Mouse (Mus musculus) adipocyte (in vitro differentiated cells): ENCODE measurements at regions not wholly inside any gene's neighbourhood (a gene's known extent, or its start where the extent isn't known, plus 50 kb on each side); places are given as distances from the start of the nearest gene placed in this dataset.

Experiments used
- DNase-seq: peaks from one replicate; pipeline ENCODE4 v3.0.0-alpha.2; 2016; ENCODE audit warnings: low spot score

DNA sequence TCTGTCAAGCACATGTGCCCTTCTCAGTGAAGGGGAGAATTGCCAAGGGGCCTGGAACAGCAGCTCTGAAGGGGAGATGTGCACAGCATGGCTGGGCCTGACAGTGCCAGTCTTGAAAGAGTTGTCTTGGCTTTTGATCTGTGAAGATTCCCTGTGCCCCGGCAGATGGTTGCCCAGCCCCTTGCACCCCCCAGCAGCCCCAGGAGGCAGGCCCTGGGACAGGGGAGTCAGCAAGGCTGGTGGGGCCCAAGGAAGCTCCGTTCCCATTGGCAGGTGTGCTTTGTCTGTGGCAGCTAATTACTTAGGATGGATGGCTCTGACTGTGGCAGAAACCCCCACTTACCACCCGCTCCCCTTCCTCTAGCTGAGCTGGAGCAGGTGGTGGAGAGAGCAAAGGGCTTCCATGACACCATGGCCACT is 58.6 kb downstream of the Tspan17 start:
- DNase-seq = no peak

DNA sequence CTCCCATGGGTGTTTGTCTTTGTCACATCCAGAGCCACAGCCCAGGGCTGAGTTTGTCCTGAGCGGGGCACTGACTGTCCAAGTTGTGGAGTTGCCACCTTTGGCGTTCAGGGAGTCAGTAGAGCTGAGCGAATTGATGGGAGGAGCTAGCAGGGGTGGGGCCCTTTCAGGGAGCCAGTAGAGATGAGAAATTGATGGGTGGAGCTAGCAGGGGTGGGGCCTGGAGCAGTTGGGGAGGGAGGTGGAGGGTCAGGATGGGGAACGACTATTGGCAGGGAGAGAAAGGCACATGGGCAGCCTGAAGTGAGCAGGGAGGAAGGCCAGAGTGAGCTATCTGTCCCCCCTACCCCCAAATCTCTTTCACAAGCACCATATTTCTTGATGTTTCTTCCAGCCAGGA is 62.0 kb downstream of the Tspan17 start:
- no peak for DNase-seq

DNA sequence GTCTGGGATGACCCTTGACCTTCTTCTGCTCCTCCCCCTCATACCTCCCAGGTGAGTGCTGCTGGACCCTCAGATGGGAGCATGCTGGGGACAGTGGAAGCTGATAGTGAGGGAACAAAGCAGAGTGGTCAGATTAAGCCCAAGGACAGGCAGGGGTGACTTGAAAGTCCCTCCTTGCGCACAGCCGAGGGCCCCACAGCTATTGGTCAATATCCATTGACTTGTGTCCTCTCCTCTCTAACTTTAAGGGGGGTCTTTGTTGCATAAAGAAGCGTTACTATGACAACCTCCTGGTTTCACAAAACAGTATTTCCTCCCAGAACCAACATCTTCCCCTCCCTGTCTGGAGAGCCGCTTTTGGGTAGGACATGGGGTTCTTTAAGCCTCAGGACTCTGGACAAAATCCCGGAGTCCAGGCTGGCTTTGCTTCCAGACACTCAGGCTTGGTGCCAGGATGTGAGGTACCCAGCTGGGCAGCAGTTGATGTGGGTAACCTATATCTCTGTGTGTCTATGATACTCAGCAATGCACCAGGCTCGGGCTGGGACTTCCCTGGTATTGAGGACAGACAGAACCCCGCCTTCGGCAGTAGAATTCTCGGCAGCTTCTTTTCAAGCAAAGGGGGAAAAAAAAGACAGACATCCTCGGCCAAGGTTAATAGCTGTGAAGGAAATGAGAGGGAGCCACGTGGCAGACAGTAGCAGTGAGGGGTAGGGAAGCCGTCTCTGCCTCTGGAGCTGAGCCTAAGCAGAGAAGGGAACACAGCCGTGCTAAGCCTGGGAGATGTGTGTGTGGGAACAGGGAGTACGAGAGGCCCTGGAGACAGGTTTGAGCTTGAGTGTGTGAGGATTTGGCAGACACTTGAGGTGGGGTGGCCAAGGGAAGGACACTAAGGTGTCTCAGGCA is 66.4 kb downstream of the Tspan17 start:
- peak; percentile 3 for DNase-seq

DNA sequence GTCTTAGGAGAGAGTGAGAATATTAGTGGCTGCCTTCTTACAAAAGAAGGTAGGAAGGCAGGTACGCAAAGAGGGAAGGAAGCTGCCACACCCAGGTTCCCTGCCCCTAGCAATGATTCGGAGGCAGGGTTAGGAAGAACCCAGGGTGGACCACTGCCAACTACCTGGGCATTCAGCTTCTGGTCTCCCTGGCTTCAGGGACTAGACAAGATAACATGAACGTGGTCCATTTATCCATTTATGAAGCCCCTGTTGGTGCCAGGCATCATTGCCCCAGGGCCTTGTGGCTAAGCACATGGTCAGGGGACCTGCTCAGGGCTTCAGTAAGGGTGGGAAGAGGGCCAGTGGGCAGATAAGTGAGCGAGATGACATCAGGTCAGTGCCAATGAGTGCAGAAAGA is 73.8 kb downstream of the Tspan17 start:
- no peak for DNase-seq

DNA sequence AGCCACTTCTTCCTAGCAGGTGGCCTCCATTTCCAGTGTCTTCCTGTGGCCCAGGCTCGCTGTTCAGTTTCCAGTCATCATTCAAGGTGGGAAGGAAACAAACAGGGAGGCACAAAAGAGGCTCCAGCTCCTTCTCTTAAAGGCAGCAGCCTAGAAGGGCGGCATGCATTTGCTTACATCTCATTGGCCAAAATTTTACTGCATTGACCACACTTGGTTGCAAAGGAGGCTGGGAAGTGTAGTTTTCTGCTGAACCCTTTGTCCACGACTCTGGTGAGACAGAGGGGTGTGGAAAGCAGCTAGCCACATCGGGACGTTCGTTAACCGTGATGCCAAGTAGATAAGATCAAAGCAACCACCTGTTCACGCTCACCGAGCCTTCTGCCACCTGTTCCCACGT is 74.9 kb downstream of the Tspan17 start:
- DNase-seq = no peak

DNA sequence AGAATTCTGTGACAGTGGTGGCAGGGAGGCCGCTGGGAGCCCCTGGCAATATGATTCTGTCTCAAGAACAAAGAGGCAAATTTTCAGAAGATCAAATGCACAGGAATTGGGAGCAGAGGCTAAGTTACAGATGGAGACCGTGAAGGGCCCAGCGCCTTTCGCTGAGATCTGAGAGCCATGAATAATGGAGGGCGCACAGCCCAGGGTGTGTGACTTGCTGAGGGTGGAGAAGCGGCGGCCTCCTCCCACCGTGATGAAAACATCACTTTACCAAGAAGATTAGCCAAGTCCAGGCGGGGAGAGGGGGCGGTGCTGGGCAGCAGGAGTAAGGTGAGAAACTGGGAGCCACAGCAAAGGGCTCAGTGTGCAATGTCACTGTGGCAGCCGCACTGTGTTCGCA is 77.2 kb upstream of the Unc5a start:
- DNase-seq = no peak

DNA sequence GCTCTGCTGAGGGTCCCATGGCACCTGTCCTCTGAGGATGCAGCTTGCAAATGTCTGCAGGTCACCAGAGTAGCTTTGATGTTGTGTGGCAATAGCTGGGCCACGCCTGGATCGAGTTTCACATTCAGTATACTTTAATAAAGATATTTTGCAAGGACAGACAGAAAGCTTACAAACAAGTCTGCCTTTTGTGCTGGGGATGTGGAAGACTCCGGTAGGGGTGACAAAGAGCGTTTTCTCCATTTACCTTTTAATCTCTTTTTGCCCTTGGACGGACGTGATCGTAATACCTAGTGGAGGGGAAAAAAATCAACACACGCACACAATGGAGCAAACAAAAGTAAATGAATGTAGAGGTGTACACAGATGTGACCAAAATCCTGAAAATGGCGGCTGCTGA is 75.3 kb upstream of the Unc5a start:
- DNase-seq = no peak

DNA sequence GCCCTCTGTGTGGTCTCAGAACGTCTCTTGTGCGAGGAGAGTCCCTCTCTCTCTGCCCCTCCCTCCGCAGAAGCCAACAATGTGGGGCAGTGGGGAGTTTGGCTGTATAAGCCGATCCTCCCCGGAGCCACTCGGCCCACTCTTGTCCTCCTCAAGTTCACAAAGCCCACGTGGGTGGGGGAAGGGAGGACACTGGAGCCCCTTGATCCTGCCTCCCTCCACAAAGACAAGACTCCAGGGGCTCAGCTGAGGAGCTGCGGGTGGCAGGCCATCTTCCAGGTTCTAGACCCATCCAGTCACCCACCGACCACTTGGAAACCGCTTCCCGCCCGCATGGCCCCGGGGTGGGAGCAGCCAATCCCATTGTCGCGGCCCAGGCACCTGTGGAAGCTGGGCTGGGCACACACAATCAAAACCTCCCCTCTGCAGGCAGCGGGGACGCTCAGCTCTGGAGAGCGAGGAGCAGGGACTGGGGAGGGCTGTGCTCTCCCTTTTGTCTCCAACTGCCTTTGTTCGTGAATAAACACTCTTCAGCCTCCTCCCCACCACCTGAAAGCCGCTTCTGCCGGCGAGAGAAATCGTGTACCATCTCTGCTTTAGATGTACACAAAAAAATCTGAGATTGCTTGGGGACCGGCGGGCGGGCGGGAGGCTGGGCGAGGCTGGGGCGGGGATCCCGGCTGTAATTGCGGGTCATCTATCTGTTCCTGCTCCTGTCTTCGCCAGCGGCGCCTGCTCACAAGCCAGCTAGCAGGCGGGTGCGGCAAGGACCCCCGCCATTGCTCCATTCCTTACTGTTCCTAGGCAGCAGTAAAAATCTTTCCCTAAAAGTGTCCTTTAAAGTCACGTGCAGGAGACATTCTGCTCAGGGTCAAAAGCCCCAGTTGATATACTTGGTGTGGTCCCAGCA is 74.7 kb upstream of the Unc5a start:
- DNase-seq = no peak

DNA sequence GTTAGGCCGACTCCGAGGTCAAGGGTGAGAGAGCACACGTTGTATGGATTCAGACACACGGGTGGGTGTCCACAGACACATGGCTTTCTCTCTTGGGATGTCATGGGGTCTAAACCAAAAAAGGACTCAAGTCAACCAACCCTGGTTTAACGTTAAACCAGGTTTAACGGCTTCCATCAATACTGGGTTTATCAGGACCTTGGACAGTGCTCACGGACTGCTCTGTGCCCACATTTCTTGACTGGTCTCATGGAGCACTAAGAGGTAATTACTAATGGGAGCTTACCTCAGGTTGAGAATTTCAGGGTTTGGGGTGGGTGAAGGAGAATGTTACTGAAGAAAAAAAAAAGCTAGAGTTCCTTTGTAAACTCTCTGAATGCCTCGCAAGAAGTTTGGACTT is 72.7 kb upstream of the Unc5a start:
- DNase-seq = peak; percentile 31

DNA sequence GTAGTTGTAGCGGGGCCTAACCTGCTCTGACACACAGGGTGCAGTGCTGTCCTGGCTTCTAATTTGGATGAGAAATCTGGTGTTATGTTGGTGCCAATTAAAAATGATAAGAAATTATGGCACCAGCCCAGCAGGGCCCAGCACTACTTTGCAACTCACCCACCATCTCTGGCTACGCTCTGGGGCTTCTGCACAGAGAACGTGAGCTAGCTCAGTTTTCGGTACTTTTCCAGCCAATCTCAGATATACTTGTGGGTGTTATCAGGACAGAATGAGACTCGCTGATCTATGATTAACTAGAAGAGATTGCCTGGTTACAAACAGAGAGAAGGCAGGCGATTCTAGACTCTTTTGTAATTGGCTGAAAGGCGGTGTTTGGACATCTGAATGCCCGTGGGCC is 71.6 kb upstream of the Unc5a start:
- no peak for DNase-seq

DNA sequence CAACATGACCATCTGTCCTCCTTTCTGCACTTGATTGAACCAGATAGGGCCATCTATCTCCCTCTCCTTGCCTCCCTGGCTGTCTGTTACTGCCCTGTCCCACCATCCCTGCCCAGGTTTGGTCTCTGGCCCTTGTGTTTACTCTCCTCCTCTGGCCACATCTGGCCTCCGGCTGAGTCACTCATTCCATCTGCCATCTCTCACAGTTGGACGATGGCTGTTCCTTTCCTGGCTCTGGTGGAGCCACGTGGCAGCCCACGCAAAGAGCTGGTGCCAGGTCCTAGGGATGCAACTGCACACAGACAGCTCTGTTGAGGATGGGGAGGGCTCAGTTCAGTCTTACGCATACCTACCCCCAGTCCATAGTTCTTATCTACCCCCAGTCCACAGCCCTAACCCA is 69.9 kb upstream of the Unc5a start:
- DNase-seq = no peak

DNA sequence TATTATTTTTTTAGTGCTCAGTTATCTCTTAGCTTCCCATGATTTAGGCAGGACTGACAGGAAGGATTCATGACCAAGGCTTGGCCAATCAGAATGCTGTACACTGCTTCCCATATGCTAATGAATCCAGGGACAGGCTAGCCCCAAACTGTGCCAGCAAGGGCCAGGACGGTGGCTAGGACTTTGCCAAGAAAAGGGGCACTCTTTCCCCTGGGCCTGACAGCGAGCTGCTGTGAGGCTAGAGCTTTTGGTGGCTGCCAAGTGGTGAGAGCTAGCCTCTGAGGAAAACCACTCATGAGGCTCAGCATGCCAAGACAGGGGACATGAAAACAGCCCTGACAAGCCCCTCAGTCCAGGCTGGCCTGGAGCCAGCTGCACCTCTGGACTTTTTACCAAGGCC is 69.0 kb upstream of the Unc5a start:
- no peak for DNase-seq

DNA sequence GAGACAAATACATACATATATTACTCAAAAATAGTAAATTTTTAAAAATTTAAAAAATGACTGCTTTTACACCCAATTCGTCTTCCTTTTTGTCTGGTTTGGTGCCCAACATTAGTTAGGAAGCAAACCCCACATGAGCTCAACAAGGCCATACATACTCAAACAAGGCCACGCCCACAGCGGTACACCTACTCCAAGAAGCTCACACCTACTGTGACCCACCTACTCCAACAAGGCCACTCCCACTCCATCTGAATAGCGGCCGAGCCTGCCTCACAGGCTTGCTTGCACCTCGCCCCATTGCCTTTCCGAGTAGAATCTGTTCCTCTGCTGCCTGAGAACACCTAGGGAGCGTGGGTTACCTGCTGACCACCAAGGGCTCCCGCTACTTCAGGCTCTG is 66.4 kb upstream of the Unc5a start:
- no peak for DNase-seq

DNA sequence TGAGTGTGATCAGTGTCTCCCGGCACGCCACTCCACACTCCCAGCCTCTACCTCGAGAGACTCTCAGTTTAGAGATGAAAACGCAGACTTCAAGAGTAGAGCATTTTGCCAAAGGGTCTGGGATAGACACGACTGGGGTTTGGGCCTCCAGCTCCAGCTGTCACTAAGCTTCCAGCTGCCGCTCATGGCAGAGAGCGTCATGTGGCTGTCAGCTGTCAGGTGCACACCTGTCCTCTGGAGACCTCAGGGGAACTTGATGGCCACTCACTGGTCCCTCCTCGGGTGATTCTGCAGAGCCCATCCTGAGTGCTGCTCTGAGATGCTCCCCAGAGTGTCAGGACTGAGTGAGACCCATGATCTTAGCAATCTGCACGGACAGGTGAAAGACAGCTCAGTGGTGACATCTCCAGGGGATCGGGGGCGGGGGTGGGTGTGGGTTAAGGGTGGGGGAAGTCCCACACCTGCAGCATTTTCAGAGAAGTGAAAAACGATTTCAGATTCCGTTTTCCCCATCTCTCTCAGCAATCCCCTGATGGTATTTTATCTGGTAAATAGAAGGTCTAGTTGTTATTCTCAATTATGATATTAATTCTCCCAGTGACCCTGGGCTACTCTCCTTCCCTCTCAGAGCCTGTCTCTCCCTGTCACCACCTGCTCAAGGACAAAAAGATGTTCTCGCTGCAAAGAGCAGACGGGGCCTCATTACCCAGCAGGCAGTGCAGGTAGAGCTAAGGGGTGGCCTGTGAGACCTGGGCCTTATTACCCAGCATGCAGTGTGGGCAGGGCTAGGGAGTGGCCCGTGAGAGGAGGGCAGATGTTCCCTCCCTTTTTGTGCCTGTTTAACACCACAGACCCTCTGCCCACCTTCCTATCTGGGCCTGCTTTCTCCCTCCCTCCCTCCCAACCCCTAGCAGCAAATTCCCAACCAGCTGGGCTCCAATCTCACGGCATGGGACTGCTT is 65.2 kb upstream of the Unc5a start:
- no peak for DNase-seq

DNA sequence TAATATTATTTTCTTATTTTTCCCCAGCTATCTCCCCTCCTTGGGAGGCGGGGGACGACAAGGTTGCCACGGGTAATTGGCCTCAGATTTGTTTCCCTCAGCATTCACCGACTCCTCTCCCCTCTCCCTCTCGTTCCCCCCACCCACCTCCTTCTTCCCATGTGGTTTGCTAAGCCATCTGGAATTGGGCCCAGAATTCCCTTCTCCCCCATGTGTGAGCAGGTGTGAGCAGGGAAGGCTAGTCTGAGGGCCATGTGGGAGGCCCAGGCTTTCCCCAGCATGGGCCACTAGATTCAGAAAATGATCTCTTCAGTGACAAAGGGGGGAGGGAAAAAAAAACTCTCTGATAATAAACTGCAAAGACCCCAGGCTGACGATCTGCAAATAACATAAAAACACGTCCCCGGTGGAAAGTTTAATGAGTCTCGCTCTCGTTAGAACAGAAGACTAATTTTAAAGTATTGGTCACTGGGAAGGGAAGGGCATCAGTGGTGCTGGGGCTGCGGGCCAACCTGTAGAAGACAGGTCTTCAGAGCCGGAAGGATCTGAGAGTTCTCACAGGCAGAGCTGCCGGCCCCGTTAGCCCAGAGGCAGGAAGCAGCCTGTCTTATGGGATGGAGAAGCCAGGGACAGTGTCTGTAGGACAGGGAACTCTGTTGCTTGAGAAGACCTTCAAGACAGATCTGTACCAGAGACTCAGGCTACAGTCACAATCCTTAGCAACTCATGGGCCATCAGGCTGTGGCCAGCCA is 64.3 kb upstream of the Unc5a start:
- no peak for DNase-seq

DNA sequence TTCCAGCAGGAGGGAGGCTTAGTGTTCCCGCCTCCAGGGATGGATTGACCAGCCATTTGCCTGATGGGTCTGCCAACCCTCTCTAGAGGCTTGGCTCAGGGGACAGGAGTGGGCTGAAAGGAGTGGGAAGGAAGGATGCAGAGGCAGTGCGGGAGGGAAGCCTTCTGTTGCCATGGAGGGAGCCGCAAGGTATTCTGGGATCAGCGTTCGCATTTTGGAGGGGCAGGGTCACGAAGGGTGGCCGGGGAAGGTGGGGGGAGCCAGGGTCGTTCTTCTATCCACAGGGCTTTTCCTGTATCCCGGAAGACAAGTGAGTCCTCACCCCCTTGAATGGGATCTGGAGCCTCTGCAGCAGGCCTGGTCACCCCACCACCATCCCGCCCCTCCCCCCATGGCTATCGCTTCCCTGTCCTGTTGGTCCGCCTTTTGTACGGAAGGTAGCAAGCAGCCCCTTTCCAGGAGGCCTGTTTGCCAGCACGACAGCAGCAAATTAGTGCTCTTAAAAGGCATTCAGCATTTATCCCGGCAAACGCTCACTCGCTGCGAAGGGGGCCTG is 61.8 kb upstream of the Unc5a start:
- DNase-seq = no peak

DNA sequence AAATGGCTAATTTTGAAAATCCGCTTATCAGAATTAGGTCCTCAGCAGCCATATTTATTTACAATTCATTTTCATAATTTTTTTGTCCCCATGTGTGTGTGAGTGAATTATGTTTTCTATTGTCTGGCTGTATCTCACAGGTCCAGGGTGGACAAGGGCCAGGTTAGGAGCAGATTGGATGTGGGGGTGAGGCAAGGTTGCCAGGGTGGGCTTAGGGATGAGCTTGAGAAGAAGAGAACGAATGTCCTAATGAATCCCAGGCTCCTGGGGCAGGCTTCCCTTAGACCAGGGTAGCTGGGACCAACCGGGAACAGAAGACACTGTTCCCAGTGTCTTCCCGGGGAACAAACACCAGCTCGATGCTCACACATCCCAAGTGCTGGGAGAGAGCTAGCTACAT is 61.2 kb upstream of the Unc5a start:
- DNase-seq = no peak

DNA sequence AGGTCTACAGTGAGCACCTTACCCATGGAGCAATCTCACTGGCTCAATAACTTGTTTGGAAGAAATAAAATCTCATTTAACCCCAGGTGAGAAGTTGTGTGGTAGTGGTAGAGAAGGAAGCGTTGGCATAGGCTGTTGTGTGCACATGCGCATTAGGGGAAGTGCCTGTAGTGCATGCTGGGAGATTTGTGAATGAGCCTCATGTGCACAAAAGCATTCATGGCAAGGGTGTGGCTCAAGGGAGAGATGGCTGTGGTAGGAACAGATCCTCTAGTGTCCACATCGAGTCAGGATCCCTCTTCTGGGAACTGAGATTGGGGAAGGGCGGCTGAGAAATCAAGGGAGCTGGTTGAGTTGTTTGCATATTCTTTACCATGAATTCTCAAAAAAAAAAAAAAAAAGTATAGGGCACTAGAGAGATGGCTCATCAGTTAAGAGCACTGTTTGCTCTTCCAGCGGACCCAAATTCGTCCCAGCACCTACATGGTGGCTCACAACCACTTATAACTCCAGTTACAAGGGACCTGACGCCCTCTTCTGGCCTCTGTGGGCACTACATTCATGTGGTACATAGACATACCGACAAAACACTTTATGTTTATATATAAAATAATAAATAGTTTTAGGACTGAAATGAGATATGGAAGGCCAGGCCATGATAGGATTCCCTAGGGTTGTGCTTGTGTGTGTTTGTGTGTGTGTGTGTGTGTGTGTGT is 59.4 kb upstream of the Unc5a start:
- DNase-seq = no peak

DNA sequence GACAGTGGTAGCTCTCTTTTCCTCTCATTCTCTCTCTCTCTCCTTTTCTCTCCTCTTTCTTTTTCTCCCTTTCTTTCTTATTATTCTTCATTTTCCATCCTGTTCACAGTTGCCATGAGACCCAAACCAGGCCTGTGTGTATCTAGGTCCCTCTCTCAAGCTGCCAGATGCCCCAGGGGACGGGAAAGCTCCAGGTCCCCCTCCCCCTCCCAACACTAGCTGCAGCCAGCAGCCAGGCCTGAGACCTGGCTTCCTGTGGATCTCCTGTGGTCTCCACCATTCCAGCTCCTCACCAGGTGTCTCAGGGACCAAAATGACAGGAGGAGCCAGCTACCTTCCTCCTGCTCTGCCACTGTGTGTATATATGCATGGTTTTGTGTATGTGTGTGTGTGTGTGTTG is 56.6 kb upstream of the Unc5a start:
- DNase-seq = no peak

DNA sequence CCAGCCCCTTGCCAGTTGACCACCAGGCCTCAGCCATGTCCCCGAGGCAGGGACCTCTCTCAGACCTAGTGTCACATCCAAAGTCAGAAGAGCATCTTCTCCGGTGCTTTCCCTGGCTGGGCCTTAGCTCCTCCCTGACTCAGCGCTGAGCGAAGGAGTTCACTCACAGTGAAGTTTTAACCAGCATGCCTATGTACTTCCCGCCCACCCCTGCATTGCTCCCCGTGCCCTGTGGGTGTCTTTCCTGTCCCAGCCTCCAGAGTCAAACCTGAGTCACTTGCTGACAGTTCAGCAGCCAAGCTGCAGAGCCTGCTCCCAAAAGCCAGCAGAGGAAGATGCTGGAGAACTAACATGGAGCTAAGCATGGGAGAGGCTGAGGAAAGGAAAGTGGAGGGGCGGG is 55.6 kb upstream of the Unc5a start:
- no peak for DNase-seq
